Mouse (Mus musculus) megakaryocyte progenitor cell, adult 5-6 weeks (primary cell): Measurements from ENCODE around the gene Nceh1. TPM values are rescaled to one million over a fixed set of nuclear protein-coding genes. Genes with fewer than 3 reads are reported as not detected.

Experiments used
- ATAC-seq: replicated peaks from 2 replicates; pipeline ENCODE4 v1.8.0; 2016; ENCODE audit warnings: mild to moderate bottlenecking, moderate TSS enrichment, inconsistent platforms; ENCODE audit not compliant: poor library complexity
- total RNA-seq, 2 experiments: library from RNA; stranded (forward) in 1 of 2; stranded (reverse) in 1 of 2; fragments of 157-497, 149-512 nt in 1 of 2; fragments of 200-1000 nt in 1 of 2; gene quantifications; 2 replicates each; pipeline versions ENCODE4 v1.2.3 to v1.2.4; 2015 to 2017

The Nceh1 gene
- 17.6 and 18.4 TPM in 2 replicates for total RNA-seq (2015)
- 16.8 and 17.5 TPM in 2 replicates for total RNA-seq (2017)

- ATAC-seq: peak; percentile 96
Observed at GRCm38 (mm10) chr3:27182733-27183600, at the start of gene Nceh1. Nceh1 (plus strand) TSS chr3:27182965.

DNA sequence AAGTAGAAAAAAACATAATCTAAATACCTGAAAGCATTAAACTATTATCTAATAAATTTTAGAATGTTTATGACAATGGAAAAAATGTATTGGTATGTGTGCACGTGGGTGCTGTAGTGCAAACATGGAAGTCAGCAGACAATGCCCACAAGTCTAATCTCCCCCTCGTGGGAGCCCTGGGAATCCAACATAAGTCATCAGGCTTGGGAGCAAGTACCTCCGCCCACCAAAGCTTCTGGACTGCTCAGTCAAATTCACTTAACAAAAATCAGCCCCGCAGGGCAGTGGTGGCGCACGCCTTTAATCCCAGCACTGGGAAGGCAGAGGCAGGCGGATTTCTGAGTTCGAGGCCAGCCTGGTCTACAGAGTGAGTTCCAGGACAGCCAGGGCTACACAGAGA, 42.7 kb upstream of the Nceh1 start:
- ATAC-seq: no peak

- no peak for ATAC-seq
Observed at GRCm38 (mm10) chr3:27143570-27143969, 39.2 kb upstream of the Nceh1 start.

- ATAC-seq: no peak
Observed at GRCm38 (mm10) chr3:27145733-27146132, 37.0 kb upstream of the Nceh1 start.

GRCm38 (mm10) chr3:27153191-27153671, 29.5 kb upstream of the Nceh1 start:
- ATAC-seq: peak; percentile 59

DNA sequence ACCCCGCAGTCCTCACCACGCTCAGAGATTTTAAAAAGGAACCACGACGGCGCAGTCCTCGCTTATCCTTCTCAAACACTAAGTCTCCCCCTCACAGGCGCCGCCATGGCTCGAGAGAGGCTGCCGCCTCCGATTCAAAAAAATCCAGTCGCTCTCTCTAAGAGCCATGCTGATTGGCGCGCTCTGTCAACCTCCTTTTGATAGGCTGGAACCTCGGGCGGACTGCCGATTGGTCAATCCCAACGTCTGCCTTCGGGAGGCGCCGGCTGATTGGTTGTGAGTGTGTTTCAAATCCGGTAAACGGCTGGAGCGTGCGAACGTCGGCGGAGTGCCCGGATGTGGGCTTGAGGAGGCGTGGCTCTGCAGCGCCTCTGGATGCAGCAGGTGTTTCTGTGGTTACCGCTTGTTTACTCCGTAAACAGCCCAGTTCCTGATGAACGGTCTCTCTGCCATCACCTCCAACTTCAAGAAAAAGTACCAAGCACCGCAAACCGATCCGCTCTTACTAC, 29.0 kb upstream of the Nceh1 start, which contains the start of gene Ect2:
Gene Ect2, minus strand, starts transcription at position 178 of the 509 bp plus-strand sequence.
- ATAC-seq: peak; percentile 94

GRCm38 (mm10) chr3:27154280-27154679, 28.5 kb upstream of the Nceh1 start:
- no peak for ATAC-seq

DNA sequence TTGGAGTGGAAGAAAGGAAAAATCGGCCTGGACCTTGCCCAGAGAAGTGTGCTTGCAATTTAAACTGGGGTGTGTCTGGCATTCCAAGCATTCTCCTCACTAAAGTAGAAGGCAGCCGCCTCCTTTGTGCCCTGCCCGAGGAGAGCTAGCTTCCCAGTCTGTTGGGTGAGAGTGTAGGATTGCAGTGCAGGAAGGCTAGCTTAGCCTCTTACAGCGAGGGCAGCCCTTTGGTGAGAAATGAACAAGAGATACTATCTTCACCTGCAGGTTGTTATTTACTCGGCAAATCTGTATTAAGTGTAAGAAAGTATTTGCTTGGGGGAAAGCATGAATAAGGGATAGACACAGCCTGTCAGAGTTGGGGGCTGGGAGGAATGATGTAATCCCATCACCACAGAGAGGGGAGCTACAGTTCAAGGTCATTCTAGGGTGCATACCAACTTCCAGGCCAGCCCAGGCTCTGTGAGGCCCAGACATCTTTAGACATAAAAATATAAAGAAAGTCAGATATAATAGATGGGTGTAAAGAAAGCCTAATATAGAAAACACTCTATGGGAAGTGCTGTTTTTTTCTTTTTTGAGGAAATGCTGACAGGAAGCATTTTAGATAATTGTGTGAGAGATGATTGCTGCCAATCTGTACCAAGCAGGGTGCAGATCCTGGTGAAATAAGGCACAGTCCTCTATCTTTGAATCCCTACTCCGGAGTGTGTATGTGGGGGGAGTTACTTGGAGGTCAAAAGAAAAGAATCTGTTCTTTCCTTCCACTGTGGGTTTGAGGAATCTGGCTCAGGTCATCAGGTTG, 27.5 kb upstream of the Nceh1 start:
- no peak for ATAC-seq

- no peak for ATAC-seq
Observed at GRCm38 (mm10) chr3:27155856-27156593, 26.7 kb upstream of the Nceh1 start.

- ATAC-seq: no peak
Observed at GRCm38 (mm10) chr3:27156594-27156949, 26.2 kb upstream of the Nceh1 start.

DNA sequence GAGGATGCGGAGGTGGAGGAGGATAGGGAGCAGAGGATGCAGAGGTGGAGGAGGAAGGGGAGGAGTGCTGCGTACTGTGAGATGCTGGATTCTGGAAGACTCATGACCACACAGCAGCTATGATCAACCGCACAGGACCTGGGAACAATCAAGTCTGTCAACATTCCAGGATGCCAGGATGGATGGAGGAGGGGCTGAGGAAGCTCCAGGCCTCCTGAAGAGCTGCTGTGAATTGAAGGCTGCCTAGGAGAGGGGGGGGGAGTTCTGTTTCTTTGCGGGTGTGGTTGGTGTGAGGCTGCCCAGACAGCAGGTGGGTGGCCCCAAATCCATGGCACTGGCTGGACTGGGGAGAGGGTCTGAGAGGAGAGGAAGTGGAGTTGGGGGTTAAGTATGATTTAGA, 23.9 kb upstream of the Nceh1 start:
- ATAC-seq: no peak

DNA sequence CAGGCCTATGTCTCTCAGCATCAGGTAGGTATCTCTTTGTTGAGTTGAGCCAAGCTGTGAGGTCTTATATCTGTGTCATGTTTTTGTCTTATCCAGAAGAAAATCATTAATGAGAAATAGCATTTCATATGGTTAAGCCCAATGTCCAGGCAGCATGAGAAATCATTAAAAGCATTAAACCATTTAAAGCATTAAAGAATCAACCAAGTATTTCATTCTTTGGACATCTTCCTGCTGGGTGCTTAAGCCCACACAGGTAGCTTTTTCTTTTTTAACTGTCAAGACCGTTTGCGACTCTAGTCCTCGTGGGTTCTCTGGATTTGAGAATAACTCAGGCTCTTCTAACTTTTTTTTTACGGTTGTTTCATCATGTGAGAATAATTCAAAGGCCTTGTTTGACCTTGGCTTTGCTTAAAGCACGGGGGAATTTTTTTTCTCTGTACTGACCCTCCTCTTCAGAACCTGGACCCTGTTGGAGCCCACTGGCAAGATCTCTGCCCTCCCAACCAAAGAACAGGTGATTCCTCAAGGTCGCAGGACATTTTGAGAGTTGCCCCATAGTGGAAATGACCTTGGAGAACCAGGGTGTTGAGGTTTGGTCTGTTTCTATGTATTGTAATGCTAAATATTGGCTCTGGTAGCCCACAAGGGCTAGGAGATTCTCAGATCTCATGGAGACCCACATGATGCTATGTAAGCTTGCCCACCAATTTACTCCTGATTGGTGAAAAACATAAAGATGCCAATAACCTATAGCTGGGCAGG, 20.9 kb upstream of the Nceh1 start:
- ATAC-seq: no peak

- ATAC-seq: peak; percentile 50
Observed at GRCm38 (mm10) chr3:27162410-27162804, 20.4 kb upstream of the Nceh1 start.

DNA sequence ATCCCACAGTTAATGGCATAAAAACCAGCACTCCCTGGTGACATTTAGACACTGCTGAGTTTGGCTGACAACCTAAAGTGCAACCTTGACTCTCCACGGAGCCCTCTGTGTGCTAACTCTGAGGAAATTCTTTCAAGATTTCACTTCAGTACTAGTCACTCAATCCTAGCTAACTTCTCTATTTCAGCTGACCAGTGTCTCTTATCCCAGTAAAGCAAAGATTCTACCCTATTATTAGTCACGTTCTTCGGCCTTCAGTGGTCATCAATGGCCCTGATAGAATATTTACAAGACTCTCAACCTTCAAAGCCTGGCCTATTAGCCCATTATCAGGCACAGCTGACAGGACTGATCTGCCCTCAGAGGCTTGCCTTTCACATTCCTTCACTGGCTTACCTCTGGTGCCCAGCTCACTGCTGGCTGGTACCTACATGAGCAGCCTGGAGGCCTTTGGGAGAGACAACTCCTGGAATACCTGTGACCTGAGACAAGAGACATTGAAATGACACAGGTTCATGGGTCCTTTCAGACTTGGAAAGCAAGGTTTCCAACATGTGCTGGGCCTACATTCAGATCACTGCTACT, 17.2 kb upstream of the Nceh1 start:
- ATAC-seq: no peak

DNA sequence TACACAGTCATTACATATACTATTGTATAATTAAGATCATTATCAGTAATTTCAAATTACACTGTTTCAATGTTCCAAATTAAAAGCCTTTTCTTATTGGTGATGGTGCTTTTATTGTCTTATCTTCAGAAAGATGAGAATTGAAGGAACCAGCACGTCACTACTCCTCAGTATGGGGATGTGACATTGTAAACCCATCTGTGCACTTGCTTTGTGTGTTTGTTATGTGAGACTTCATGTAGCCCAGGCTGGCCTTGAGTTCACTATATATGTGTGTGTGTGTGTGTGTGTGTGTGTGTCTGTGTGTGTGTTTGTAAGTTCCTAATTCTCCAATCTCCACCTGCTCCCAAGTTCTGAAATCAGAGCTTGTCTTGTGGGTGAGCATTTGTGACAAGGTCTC, 12.5 kb upstream of the Nceh1 start:
- ATAC-seq: no peak

- no peak for ATAC-seq
Observed at GRCm38 (mm10) chr3:27179711-27180110, 3.1 kb upstream of the Nceh1 start.

- ATAC-seq: peak; percentile 48
Observed at GRCm38 (mm10) chr3:27183601-27184175, 923 bp downstream of the Nceh1 start.

- ATAC-seq: no peak
Observed at GRCm38 (mm10) chr3:27188386-27188785, 5.6 kb downstream of the Nceh1 start.
